Mouse (Mus musculus): ENCODE data around the gene Car5a. TPM values are rescaled to one million over a fixed set of nuclear protein-coding genes. Genes with fewer than 3 reads are reported as not detected.

Gene Car5a
- polyA plus RNA-seq, 1 experiment from 2014 or later = 0.12 TPM

GRCm38 (mm10) chr8:121884181-121884580, 60.5 kb downstream of the Car5a start:
- H3K27me3 ChIP-seq (ENCODE audit: insufficient read depth, low read length) = no peaks in the 10 kb centered on the region
- ATAC-seq (replicated peaks; ENCODE audit: low FRiP score, low read depth) (no peak), DNase-seq (ENCODE audit: low spot score) (no peak)
- H3K9ac ChIP-seq (ENCODE audit: low read depth, low read length) = no peak overlapping the region
- no peak for TF ChIP-seq CTCF (IDR thresholded peaks at IDR 0.05; ENCODE audit: low read depth)
- H3K27ac ChIP-seq = no peak overlapping the region
- no peak overlapping the region for H3K4me2 ChIP-seq (ENCODE audit: low read length)
- H3K4me3 ChIP-seq (replicated peaks; ENCODE audit: low read depth, low read length) = no peak overlapping the region
- H3K4me1 ChIP-seq (replicated peaks; ENCODE audit: insufficient read depth, low read length) = no peaks in the 10 kb centered on the region
- no peaks in the 10 kb centered on the region for H3K9me3 ChIP-seq (replicated peaks; ENCODE audit: low read length)
- WGBS = 89% methylated on average over 3 of the region's 3 CpGs
- peaks cover 30% of the 10 kb centered on the region for H3K36me3 ChIP-seq (ENCODE audit: insufficient read depth, low read length)

DNA sequence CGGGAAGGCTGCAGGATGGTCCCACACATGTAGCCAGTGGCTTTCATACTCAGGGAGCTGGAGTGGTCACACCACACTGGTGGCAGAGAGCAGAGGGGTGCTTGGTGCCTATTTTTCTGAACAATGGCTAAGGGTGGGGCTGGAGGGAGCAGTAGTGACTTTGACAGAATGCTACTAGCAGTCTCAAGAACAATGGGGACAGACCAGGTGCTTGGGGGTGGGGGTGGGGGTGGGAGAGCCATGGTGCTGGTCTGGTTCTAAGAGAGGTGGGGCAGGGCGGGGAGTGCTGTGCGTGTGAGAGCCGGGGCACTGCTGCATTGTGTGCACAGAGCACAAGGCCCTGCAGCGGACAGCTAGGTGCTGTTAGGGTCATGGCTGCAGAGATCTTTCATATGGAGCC, 62.8 kb downstream of the Car5a start:
- no peak overlapping the region for H3K9ac ChIP-seq (ENCODE audit: low read depth, low read length)
- H3K27ac ChIP-seq = no peak overlapping the region
- H3K4me1 ChIP-seq (replicated peaks; ENCODE audit: insufficient read depth, low read length) = no peaks in the 10 kb centered on the region; the same call in 1 of the 2 replicates
- H3K9me3 ChIP-seq (replicated peaks; ENCODE audit: low read length) = no peaks in the 10 kb centered on the region
- no peak overlapping the region for H3K4me3 ChIP-seq (replicated peaks; ENCODE audit: low read depth, low read length)
- no peak overlapping the region for H3K4me2 ChIP-seq (ENCODE audit: low read length)
- DNase-seq (ENCODE audit: low spot score) (no peak), ATAC-seq (replicated peaks; ENCODE audit: low FRiP score, low read depth) (no peak)
- H3K36me3 ChIP-seq (ENCODE audit: insufficient read depth, low read length) = peaks cover 16% of the 10 kb centered on the region; the same call in 1 of the 2 replicates
- 82% methylated on average over 4 of the region's 5 CpGs for WGBS
- no peak for TF ChIP-seq CTCF (IDR thresholded peaks at IDR 0.05; ENCODE audit: low read depth)
- no peaks in the 10 kb centered on the region for H3K27me3 ChIP-seq (ENCODE audit: insufficient read depth, low read length)

DNA sequence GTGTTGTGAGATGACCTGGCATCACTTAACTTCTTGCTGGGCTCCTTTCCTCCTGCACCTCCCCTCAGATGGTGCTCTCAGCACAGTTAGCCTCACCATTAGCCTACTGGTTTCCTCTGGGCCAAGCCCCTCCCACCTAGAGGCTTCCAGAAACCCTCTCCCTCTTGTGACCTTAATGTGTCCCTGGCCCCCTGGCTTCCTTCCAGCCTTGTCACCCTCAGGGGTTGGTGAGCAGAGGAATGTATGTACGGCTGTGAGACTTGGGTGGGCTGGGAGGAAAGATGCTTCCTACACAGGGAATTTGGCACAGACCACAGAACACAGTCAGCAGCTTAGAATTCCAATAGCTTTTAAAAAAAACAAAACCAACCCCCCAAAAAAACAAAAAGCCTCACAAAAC, 63.9 kb downstream of the Car5a start:
- 0 out of 2 replicates have a peak, but pooled peaks cover 14% of the 10 kb centered on the region for H3K36me3 ChIP-seq (ENCODE audit: insufficient read depth, low read length)
- no peaks in the 10 kb centered on the region for H3K27me3 ChIP-seq (ENCODE audit: insufficient read depth, low read length)
- DNase-seq (ENCODE audit: low spot score) = no peak
- no peak overlapping the region for H3K9ac ChIP-seq (ENCODE audit: low read depth, low read length)
- no peak overlapping the region for H3K27ac ChIP-seq
- WGBS = 25% methylated on average over 1 of the region's 1 CpGs
- H3K4me3 ChIP-seq (replicated peaks; ENCODE audit: low read depth, low read length) = no peak overlapping the region
- H3K9me3 ChIP-seq (replicated peaks; ENCODE audit: low read length) = no peaks in the 10 kb centered on the region
- no peak for TF ChIP-seq CTCF (IDR thresholded peaks at IDR 0.05; ENCODE audit: low read depth)
- H3K4me2 ChIP-seq (ENCODE audit: low read length) = no peak overlapping the region
- H3K4me1 ChIP-seq (replicated peaks; ENCODE audit: insufficient read depth, low read length) = no peaks in the 10 kb centered on the region; the same call in 1 of the 2 replicates
- no peak for ATAC-seq (replicated peaks; ENCODE audit: low FRiP score, low read depth)

- no peak overlapping the region for H3K27ac ChIP-seq
These were observed 65.0 kb downstream of the Car5a start for GRCm38 (mm10) chr8:121879712-121880111.

GRCm38 (mm10) chr8:121877828-121878480, 66.8 kb downstream of the Car5a start:
- peak overlapping the region; percentile 19; the same call in 1 of the 2 replicates for H3K27ac ChIP-seq
- H3K9ac ChIP-seq (ENCODE audit: low read depth, low read length) = no peak overlapping the region
- H3K4me1 ChIP-seq (replicated peaks; ENCODE audit: insufficient read depth, low read length) = peaks cover 12% of the 10 kb centered on the region; the same call in 1 of the 2 replicates
- no peak for TF ChIP-seq CTCF (IDR thresholded peaks at IDR 0.05; ENCODE audit: low read depth)
- ATAC-seq (replicated peaks; ENCODE audit: low FRiP score, low read depth) (no peak), DNase-seq (ENCODE audit: low spot score) (no peak)
- 0 out of 2 replicates have a peak, but pooled peaks cover 3% of the 10 kb centered on the region for H3K36me3 ChIP-seq (ENCODE audit: insufficient read depth, low read length)
- H3K27me3 ChIP-seq (ENCODE audit: insufficient read depth, low read length) = no peaks in the 10 kb centered on the region
- no peak overlapping the region for H3K4me3 ChIP-seq (replicated peaks; ENCODE audit: low read depth, low read length)
- H3K9me3 ChIP-seq (replicated peaks; ENCODE audit: low read length) = no peaks in the 10 kb centered on the region
- H3K4me2 ChIP-seq (ENCODE audit: low read length) = no peak overlapping the region
- 70% methylated on average over 7 of the region's 7 CpGs for WGBS

More at GRCm38 (mm10) chr8:121879712-121880111, 65.0 kb downstream of the Car5a start:
- Histone ChIP-seq H3K36me3 (ENCODE audit: insufficient read depth, low read length) (0 out of 2 replicates have a peak, but pooled peaks cover 5% of the 10 kb centered on the region), H3K4me2 (ENCODE audit: low read length) (no peak overlapping the region), H3K4me1 (replicated peaks; ENCODE audit: insufficient read depth, low read length) (peaks cover 7% of the 10 kb centered on the region; the same call in 1 of the 2 replicates), H3K9me3 (replicated peaks; ENCODE audit: low read length) (no peaks in the 10 kb centered on the region), H3K9ac (ENCODE audit: low read depth, low read length) (no peak overlapping the region), H3K4me3 (replicated peaks; ENCODE audit: low read depth, low read length) (no peak overlapping the region), H3K27me3 (ENCODE audit: insufficient read depth, low read length) (no peaks in the 10 kb centered on the region)
- no peak for ATAC-seq (replicated peaks; ENCODE audit: low FRiP score, low read depth)
- DNase-seq (ENCODE audit: low spot score) = no peak
- no peak for TF ChIP-seq CTCF (IDR thresholded peaks at IDR 0.05; ENCODE audit: low read depth)
- WGBS = 83% methylated on average over 3 of the region's 3 CpGs

- Histone ChIP-seq H3K27ac (no peak overlapping the region), H3K9ac (ENCODE audit: low read depth, low read length) (no peak overlapping the region), H3K9me3 (replicated peaks; ENCODE audit: low read length) (no peaks in the 10 kb centered on the region), H3K4me2 (ENCODE audit: low read length) (no peak overlapping the region), H3K4me1 (replicated peaks; ENCODE audit: insufficient read depth, low read length) (peaks cover 12% of the 10 kb centered on the region; the same call in 1 of the 2 replicates), H3K4me3 (replicated peaks; ENCODE audit: low read depth, low read length) (no peak overlapping the region), H3K36me3 (ENCODE audit: insufficient read depth, low read length) (0 out of 2 replicates have a peak, but pooled peaks cover 3% of the 10 kb centered on the region), H3K27me3 (ENCODE audit: insufficient read depth, low read length) (no peaks in the 10 kb centered on the region)
- 22% methylated on average over 5 of the region's 5 CpGs for WGBS
- no peak for TF ChIP-seq CTCF (IDR thresholded peaks at IDR 0.05; ENCODE audit: low read depth)
- DNase-seq (ENCODE audit: low spot score) (no peak), ATAC-seq (replicated peaks; ENCODE audit: low FRiP score, low read depth) (no peak)
These were observed 67.5 kb downstream of the Car5a start for GRCm38 (mm10) chr8:121877212-121877611.

Measured in kidney, postnatal 0 days (tissue).